18 mouse cellular contexts compared by ENCODE assay signal in genomic region chr7:34954548-34954947, GRCm38 (mm10).
"Had no signal": no experiment of that assay in that cellular context is flagged by ENCODE, and none has a peak within 500 bp of the region (broad histone marks: within the 10 kb centered on the region; RNA-seq: fewer than 3 reads in every experiment).

No protein-coding gene starts in this region.

- H3K27me3 ChIP-seq: intestine, embryonic 15.5 days; kidney, embryonic 15.5 days; liver, embryonic 13.5 days; midbrain, embryonic 12.5 days had no signal

- H3K4me2 ChIP-seq: intestine, embryonic 15.5 days; kidney, embryonic 15.5 days; liver, embryonic 13.5 days; lung, embryonic 14.5 days; midbrain, embryonic 12.5 days had no signal

- H3K9me3 ChIP-seq: intestine, embryonic 15.5 days; kidney, embryonic 15.5 days; liver, embryonic 13.5 days; midbrain, embryonic 12.5 days had no signal

- DNase-seq: kidney, adult 11 months; kidney, adult 8-10 months; kidney, postnatal 10 days; kidney, postnatal 36 days; layer of hippocampus, postnatal 36 days; liver, embryonic 13.5 days; lung, embryonic 14.5 days; lung, postnatal 4 days; retina, postnatal 1 day; right cerebral cortex, postnatal 25 days; spleen, adult 18-20 months; thymus, postnatal 25 days had no signal

- H3K4me1 ChIP-seq: intestine, embryonic 15.5 days; liver, embryonic 13.5 days had no signal

- H3K27ac ChIP-seq: intestine, embryonic 15.5 days; kidney, embryonic 15.5 days; left cerebral cortex, adult 2 months; liver, embryonic 13.5 days; midbrain, embryonic 12.5 days had no signal

- H3K9ac ChIP-seq: intestine, embryonic 15.5 days; kidney, embryonic 15.5 days; liver, embryonic 13.5 days; lung, embryonic 14.5 days; midbrain, embryonic 12.5 days had no signal

- H3K4me3 ChIP-seq: intestine, embryonic 15.5 days; kidney, embryonic 15.5 days; left cerebral cortex, adult 2 months; liver, embryonic 13.5 days; midbrain, embryonic 12.5 days; myocyte had no signal

- ATAC-seq: intestine, embryonic 15.5 days; midbrain, embryonic 16.5 days had no signal

- H3K36me3 ChIP-seq: intestine, embryonic 15.5 days; liver, embryonic 13.5 days had no signal
